Mouse (Mus musculus) limb, embryonic 10.5 days (tissue): ENCODE data around the gene Add3. TPM values are rescaled to one million over a fixed set of nuclear protein-coding genes. Genes with fewer than 3 reads are reported as not detected.

Experiments used
- DNase-seq: peaks from one replicate; pipeline ENCODE4 v3.0.0-alpha.2; 2017; ENCODE audit warnings: low spot score
- H3K27ac ChIP-seq: fragments of 300-500 bp; sonication (generic); 2 replicates; pipeline ENCODE4 v1.5.1; 2016; ENCODE audit warnings: mild to moderate bottlenecking
- H3K27me3 ChIP-seq: fragments of 300-500 bp; sonication (generic); 2 replicates; pipeline ENCODE4 v1.6.1; 2016; ENCODE audit warnings: low read depth, mild to moderate bottlenecking; ENCODE audit not compliant: poor library complexity, severe bottlenecking
- H3K36me3 ChIP-seq: fragments of 300-500 bp; sonication (generic); 2 replicates; pipeline ENCODE4 v1.6.1; 2016; ENCODE audit warnings: mild to moderate bottlenecking, moderate library complexity
- H3K4me1 ChIP-seq: fragments of 300-500 bp; sonication (generic); 2 replicates; pipeline ENCODE4 v1.6.1; 2016
- H3K4me3 ChIP-seq: fragments of 300-500 bp; sonication (generic); 2 replicates; pipeline ENCODE4 v1.5.1; 2016; ENCODE audit warnings: mild to moderate bottlenecking, moderate library complexity
- H3K9me3 ChIP-seq: fragments of 300-500 bp; sonication (generic); replicated peaks from 2 replicates; pipeline ENCODE4 v1.6.1; 2016; ENCODE audit warnings: mild to moderate bottlenecking
- WGBS: fragments of 180-500 bp; shearing (Covaris S2); methylation state at CpG from one replicate; pipeline ENCODE4 v1.1.7; 2016; 5-methylcytosine and 5-hydroxymethylcytosine counted together
- polyA plus RNA-seq: library from polyadenylated mRNA; unstranded; fragments of >200 nt; fragmentation: Nextera tagmentation; extraction: Ambion mirVana; gene quantifications from 2 replicates; pipeline ENCODE4 v1.2.1, GENCODE M21; 2016

Add3 gene
- polyA plus RNA-seq, 1 experiment from 2014 or later = 63.7 TPM

- Histone ChIP-seq H3K27me3 (no peaks in the 10 kb centered on the region), H3K4me1 (peaks cover 9% of the 10 kb centered on the region; the same call in 1 of the 2 replicates), H3K9me3 (no peaks in the 10 kb centered on the region), H3K27ac (no peak overlapping the region), H3K36me3 (no peaks in the 10 kb centered on the region), H3K4me3 (no peak overlapping the region)
- 86% methylated on average over 6 of the region's 6 CpGs for WGBS
- no peak for DNase-seq
These were observed 22.7 kb downstream of the Add3 start for GRCm38 (mm10) chr19:53162927-53163326.

- H3K36me3 ChIP-seq = no peaks in the 10 kb centered on the region
- peaks cover 3% of the 10 kb centered on the region; the same call in 1 of the 2 replicates for H3K4me1 ChIP-seq
- H3K4me3 ChIP-seq = no peak overlapping the region
- 89% methylated on average over 7 of the region's 7 CpGs for WGBS
- H3K27me3 ChIP-seq = no peaks in the 10 kb centered on the region
- H3K27ac ChIP-seq = no peak overlapping the region
- H3K9me3 ChIP-seq = no peaks in the 10 kb centered on the region
- DNase-seq = no peak
These were observed 24.4 kb downstream of the Add3 start for GRCm38 (mm10) chr19:53164645-53165044.

DNA sequence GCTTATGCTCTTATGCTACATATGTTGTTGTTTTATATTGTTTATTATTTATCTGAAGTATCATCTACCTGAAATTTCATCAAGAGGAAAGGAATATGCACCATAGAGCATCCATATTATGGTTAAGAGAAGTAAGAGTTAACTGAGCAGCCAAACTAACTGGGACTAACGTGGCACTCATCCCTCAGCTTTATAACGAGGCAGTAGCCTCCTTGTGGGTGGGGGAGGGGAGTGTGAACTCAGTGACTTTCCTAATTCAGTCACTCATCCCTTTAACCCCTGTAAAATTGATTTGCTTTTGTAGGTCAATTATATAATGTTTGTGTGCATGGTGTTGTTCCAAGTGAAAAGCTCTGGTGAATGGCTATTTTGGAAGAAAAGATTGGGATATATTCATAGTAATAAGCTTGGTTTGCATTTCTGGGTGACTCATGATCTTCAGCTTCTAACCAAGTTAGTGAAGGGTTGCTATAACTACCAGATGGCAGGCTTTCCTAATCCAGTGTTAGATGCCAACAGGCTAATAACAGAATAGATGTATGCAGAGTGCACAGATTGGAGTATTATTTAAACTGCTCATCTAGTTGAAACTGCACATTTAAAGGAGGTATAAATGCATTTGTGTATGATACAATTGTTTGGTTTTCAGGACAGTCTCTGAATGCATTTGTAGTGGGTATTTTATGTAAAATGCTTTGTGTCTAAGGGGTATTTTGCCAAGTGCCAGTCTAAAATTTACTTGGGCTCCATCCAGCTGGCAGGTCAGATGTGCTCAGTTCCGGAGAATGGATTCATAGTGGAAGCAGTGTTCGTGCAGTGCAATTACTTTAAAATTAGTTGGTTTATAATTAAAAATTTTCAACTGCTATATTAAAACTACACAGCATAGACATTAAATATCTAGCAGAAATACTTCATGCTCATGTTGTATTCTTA lies 25.3 kb downstream of the Add3 start:
- Histone ChIP-seq H3K4me3 (no peak overlapping the region), H3K27me3 (no peaks in the 10 kb centered on the region), H3K4me1 (peaks cover 3% of the 10 kb centered on the region; the same call in 1 of the 2 replicates), H3K9me3 (no peaks in the 10 kb centered on the region), H3K27ac (no peak overlapping the region), H3K36me3 (no peaks in the 10 kb centered on the region)
- no peak for DNase-seq
- WGBS = 54% methylated on average over 4 of the region's 4 CpGs

GRCm38 (mm10) chr19:53166367-53166766 lies 26.1 kb downstream of the Add3 start:
- H3K9me3 ChIP-seq = no peaks in the 10 kb centered on the region
- H3K4me1 ChIP-seq = peaks cover 3% of the 10 kb centered on the region; the same call in 1 of the 2 replicates
- no peaks in the 10 kb centered on the region for H3K27me3 ChIP-seq
- no peak overlapping the region for H3K27ac ChIP-seq
- WGBS = 88% methylated on average over 10 of the region's 10 CpGs
- H3K36me3 ChIP-seq = no peaks in the 10 kb centered on the region
- no peak for DNase-seq
- H3K4me3 ChIP-seq = no peak overlapping the region

DNA sequence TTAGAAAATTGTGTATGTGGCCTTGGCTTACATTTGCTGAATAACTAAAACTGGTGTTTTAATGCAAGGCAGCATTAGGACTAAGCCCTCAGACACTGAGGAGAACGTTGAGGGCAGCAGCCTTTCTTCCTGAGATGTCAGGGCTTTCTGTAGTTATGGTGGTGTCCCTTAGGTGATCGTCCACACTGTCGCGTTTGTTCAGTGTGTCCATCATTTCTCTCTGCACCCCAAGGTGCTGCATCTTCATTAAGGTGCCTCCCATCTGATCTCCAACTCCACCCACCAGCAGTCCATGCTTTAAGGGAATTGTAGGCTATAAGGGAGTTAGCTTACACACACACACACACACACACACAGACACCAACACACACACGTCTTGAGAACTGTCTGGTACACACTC lies 28.3 kb downstream of the Add3 start:
- WGBS = 86% methylated on average over 5 of the region's 5 CpGs
- no peak for DNase-seq

GRCm38 (mm10) chr19:53170651-53171050 lies 30.4 kb downstream of the Add3 start:
- no peak overlapping the region for H3K4me3 ChIP-seq

More for the DNA sequence above, 28.3 kb downstream of the Add3 start:
- H3K27ac ChIP-seq = no peak overlapping the region
- no peaks in the 10 kb centered on the region for H3K27me3 ChIP-seq
- no peaks in the 10 kb centered on the region for H3K36me3 ChIP-seq
- H3K4me1 ChIP-seq = peaks cover 3% of the 10 kb centered on the region; the same call in 1 of the 2 replicates
- H3K4me3 ChIP-seq = no peak overlapping the region
- H3K9me3 ChIP-seq = no peaks in the 10 kb centered on the region

GRCm38 (mm10) chr19:53174034-53174433 lies 33.8 kb downstream of the Add3 start:
- DNase-seq = no peak
- Histone ChIP-seq H3K27me3 (no peaks in the 10 kb centered on the region), H3K9me3 (no peaks in the 10 kb centered on the region), H3K27ac (no peak overlapping the region), H3K4me1 (0 out of 2 replicates have a peak, but pooled peaks cover under 1% of the 10 kb centered on the region), H3K4me3 (no peak overlapping the region), H3K36me3 (0 out of 2 replicates have a peak, but pooled peaks cover 4% of the 10 kb centered on the region)
- WGBS = 91% methylated on average over 2 of the region's 2 CpGs

More at GRCm38 (mm10) chr19:53170651-53171050, 30.4 kb downstream of the Add3 start:
- no peaks in the 10 kb centered on the region for H3K4me1 ChIP-seq
- no peaks in the 10 kb centered on the region for H3K9me3 ChIP-seq
- H3K27me3 ChIP-seq = no peaks in the 10 kb centered on the region
- 71% methylated on average over 5 of the region's 5 CpGs for WGBS
- no peak for DNase-seq
- H3K27ac ChIP-seq = no peak overlapping the region
- no peaks in the 10 kb centered on the region for H3K36me3 ChIP-seq

- 0 out of 2 replicates have a peak, but pooled peaks cover 3% of the 10 kb centered on the region for H3K4me1 ChIP-seq
- DNase-seq = no peak
- no peak overlapping the region for H3K27ac ChIP-seq
- no peaks in the 10 kb centered on the region for H3K9me3 ChIP-seq
- 75% methylated on average over 5 of the region's 5 CpGs for WGBS
- no peak overlapping the region for H3K4me3 ChIP-seq
- H3K36me3 ChIP-seq = 0 out of 2 replicates have a peak, but pooled peaks cover 4% of the 10 kb centered on the region
- H3K27me3 ChIP-seq = no peaks in the 10 kb centered on the region
These were observed 35.3 kb downstream of the Add3 start for GRCm38 (mm10) chr19:53175550-53175949.

- no peaks in the 10 kb centered on the region for H3K27me3 ChIP-seq
- H3K4me1 ChIP-seq = peaks cover 9% of the 10 kb centered on the region; the same call in 1 of the 2 replicates
- H3K27ac ChIP-seq = no peak overlapping the region
- H3K4me3 ChIP-seq = no peak overlapping the region
- H3K9me3 ChIP-seq = no peaks in the 10 kb centered on the region
- 0 out of 2 replicates have a peak, but pooled peaks cover 4% of the 10 kb centered on the region for H3K36me3 ChIP-seq
- no peak for DNase-seq
- 91% methylated on average over 4 of the region's 4 CpGs for WGBS
These were observed 36.3 kb downstream of the Add3 start for GRCm38 (mm10) chr19:53176518-53176917.

GRCm38 (mm10) chr19:53178611-53179528 lies 38.6 kb downstream of the Add3 start:
- WGBS = 95% methylated on average over 20 of the region's 20 CpGs
- peaks cover 17% of the 10 kb centered on the region for H3K4me1 ChIP-seq
- no peaks in the 10 kb centered on the region for H3K9me3 ChIP-seq
- no peak overlapping the region for H3K27ac ChIP-seq
- no peaks in the 10 kb centered on the region for H3K27me3 ChIP-seq
- H3K36me3 ChIP-seq = 0 out of 2 replicates have a peak, but pooled peaks cover 4% of the 10 kb centered on the region
- H3K4me3 ChIP-seq = no peak overlapping the region
- DNase-seq = no peak

GRCm38 (mm10) chr19:53180168-53180803 lies 40.0 kb downstream of the Add3 start:
- no peaks in the 10 kb centered on the region for H3K9me3 ChIP-seq
- H3K4me3 ChIP-seq = no peak overlapping the region
- no peak for DNase-seq
- 88% methylated on average over 12 of the region's 12 CpGs for whole genome bisulfite sequencing
- peaks cover 26% of the 10 kb centered on the region for H3K4me1 ChIP-seq
- 0 out of 2 replicates have a peak, but pooled peaks cover 4% of the 10 kb centered on the region for H3K36me3 ChIP-seq
- H3K27me3 ChIP-seq = no peaks in the 10 kb centered on the region
- peak overlapping the region; percentile 3; the same call in 1 of the 2 replicates for H3K27ac ChIP-seq
